Mouse (Mus musculus) liver, embryonic 16.5 days (tissue): Measurements from ENCODE around the gene Trim8. TPM values are rescaled to one million over a fixed set of nuclear protein-coding genes. Genes with fewer than 3 reads are reported as not detected.

Experiments used
- ATAC-seq: fragments of 200-750 bp; cut with Nextera tagmentation; 2 replicates; pipeline ENCODE4 v1.8.0; 2017; ENCODE audit warnings: low read depth, mild to moderate bottlenecking, moderate number of reproducible peaks, moderate library complexity
- H3K27ac ChIP-seq: fragments of 300-500 bp; sonication (generic); 2 replicates; pipeline ENCODE4 v1.5.1; 2014; ENCODE audit warnings: mild to moderate bottlenecking, low read length
- H3K27me3 ChIP-seq: fragments of 300-500 bp; sonication (generic); 2 replicates; pipeline ENCODE4 v1.6.1; 2014; ENCODE audit warnings: low read depth, low read length, mixed read lengths; ENCODE audit not compliant: control insufficient read depth, insufficient read depth
- H3K36me3 ChIP-seq: fragments of 300-500 bp; sonication (generic); 2 replicates; pipeline ENCODE4 v1.6.1; 2014; ENCODE audit warnings: mild to moderate bottlenecking; ENCODE audit not compliant: control insufficient read depth, insufficient read depth
- H3K4me1 ChIP-seq: fragments of 300-500 bp; sonication (generic); 2 replicates; pipeline ENCODE4 v1.6.1; 2014; ENCODE audit warnings: low read depth, low read length, mixed read lengths; ENCODE audit not compliant: control insufficient read depth
- H3K4me2 ChIP-seq: fragments of 300-500 bp; sonication (generic); 2 replicates; pipeline ENCODE4 v1.6.1; 2014; ENCODE audit warnings: low read depth, low read length, mixed read lengths
- H3K4me3 ChIP-seq: fragments of 300-500 bp; sonication (generic); 2 replicates; pipeline ENCODE4 v1.5.1; 2014; ENCODE audit warnings: low read depth, mild to moderate bottlenecking, low read length
- H3K9ac ChIP-seq: fragments of 300-500 bp; sonication (generic); 2 replicates; pipeline ENCODE4 v1.6.1; 2014; ENCODE audit warnings: low read depth, low read length
- H3K9me3 ChIP-seq: fragments of 300-500 bp; sonication (generic); replicated peaks from 2 replicates; pipeline ENCODE4 v1.6.1; 2016; ENCODE audit warnings: low read length; ENCODE audit not compliant: control insufficient read depth
- WGBS: fragments of 180-500 bp; shearing (Covaris S2); extraction: QIAGEN DNeasy Blood & Tissue Kit; methylation state at CpG from one replicate; pipeline ENCODE4 v1.1.7; 2014; ENCODE audit not compliant: insufficient replicate concordance; 5-methylcytosine and 5-hydroxymethylcytosine counted together
- polyA plus RNA-seq: library from polyadenylated mRNA; unstranded; fragments of >200 nt; fragmentation: Nextera tagmentation; extraction: Ambion mirVana; gene quantifications from 2 replicates; pipeline ENCODE4 v1.2.1, GENCODE M21; 2015

Gene Trim8
- polyA plus RNA-seq, 1 experiment from 2014 or later, result 10.5 TPM

GRCm38 (mm10) chr19:46522433-46523044 lies 21.0 kb downstream of the Trim8 start:
- Histone ChIP-seq H3K4me3 (no peak overlapping the region), H3K27ac (no peak overlapping the region)

GRCm38 (mm10) chr19:46523131-46523479 lies 21.6 kb downstream of the Trim8 start:
- Histone ChIP-seq H3K9me3 (no peaks in the 10 kb centered on the region), H3K36me3 (no peaks in the 10 kb centered on the region), H3K9ac (no peak overlapping the region), H3K4me3 (no peak overlapping the region), H3K4me1 (peaks cover 39% of the 10 kb centered on the region), H3K27me3 (peaks cover 23% of the 10 kb centered on the region), H3K27ac (no peak overlapping the region), H3K4me2 (no peak overlapping the region; the same call in 1 of the 2 replicates)
- no peak for ATAC-seq

More at GRCm38 (mm10) chr19:46522433-46523044, 21.0 kb downstream of the Trim8 start:
- no peak for ATAC-seq
- 0 out of 2 replicates have a peak overlapping the region, but pooled peaks have one; percentile 28 for H3K4me2 ChIP-seq
- H3K9ac ChIP-seq, result no peak overlapping the region
- H3K4me1 ChIP-seq, result peaks cover 41% of the 10 kb centered on the region
- H3K27me3 ChIP-seq, result peaks cover 23% of the 10 kb centered on the region
- H3K36me3 ChIP-seq, result no peaks in the 10 kb centered on the region
- WGBS, result 11% methylated on average over 15 of the region's 15 CpGs
- no peaks in the 10 kb centered on the region for H3K9me3 ChIP-seq

GRCm38 (mm10) chr19:46523480-46524151 lies 22.1 kb downstream of the Trim8 start:
- no peak overlapping the region; the same call in 1 of the 2 replicates for H3K27ac ChIP-seq
- H3K4me1 ChIP-seq, result peaks cover 39% of the 10 kb centered on the region
- 18% methylated on average over 20 of the region's 20 CpGs for WGBS
- no peaks in the 10 kb centered on the region for H3K9me3 ChIP-seq
- H3K36me3 ChIP-seq, result no peaks in the 10 kb centered on the region
- no peak overlapping the region for H3K4me3 ChIP-seq
- 0 out of 2 replicates have a peak overlapping the region, but pooled peaks have one; percentile 17 for H3K9ac ChIP-seq
- ATAC-seq, result no peak
- H3K27me3 ChIP-seq, result peaks cover 23% of the 10 kb centered on the region
- H3K4me2 ChIP-seq, result peak overlapping the region; percentile 38

- 0 out of 2 replicates have a peak overlapping the region, but pooled peaks have one; percentile 17 for H3K9ac ChIP-seq
- peak overlapping the region; percentile 38 for H3K4me2 ChIP-seq
- WGBS, result 21% methylated on average over 6 of the region's 6 CpGs
- H3K4me3 ChIP-seq, result no peak overlapping the region
- H3K4me1 ChIP-seq, result peaks cover 41% of the 10 kb centered on the region
- no peaks in the 10 kb centered on the region for H3K36me3 ChIP-seq
- no peak for ATAC-seq
- no peaks in the 10 kb centered on the region for H3K9me3 ChIP-seq
- H3K27me3 ChIP-seq, result peaks cover 23% of the 10 kb centered on the region
- no peak overlapping the region; the same call in 1 of the 2 replicates for H3K27ac ChIP-seq
Measured at GRCm38 (mm10) chr19:46524152-46524544, 22.6 kb downstream of the Trim8 start.

- H3K9me3 ChIP-seq, result no peaks in the 10 kb centered on the region
- no peak overlapping the region for H3K9ac ChIP-seq
- no peak overlapping the region for H3K4me3 ChIP-seq
- no peaks in the 10 kb centered on the region for H3K36me3 ChIP-seq
- peak; percentile 33 for ATAC-seq
- WGBS, result 31% methylated on average over 13 of the region's 14 CpGs
- H3K4me1 ChIP-seq, result peaks cover 47% of the 10 kb centered on the region
- no peak overlapping the region for H3K27ac ChIP-seq
- peak overlapping the region; percentile 38 for H3K4me2 ChIP-seq
- H3K27me3 ChIP-seq, result peaks cover 23% of the 10 kb centered on the region
Measured at GRCm38 (mm10) chr19:46524601-46525321, 23.3 kb downstream of the Trim8 start.

- no peak for ATAC-seq
- WGBS, result 76% methylated on average over 10 of the region's 10 CpGs
- Histone ChIP-seq H3K4me2 (no peak overlapping the region), H3K4me1 (peaks cover 51% of the 10 kb centered on the region), H3K9me3 (no peaks in the 10 kb centered on the region), H3K4me3 (no peak overlapping the region), H3K9ac (no peak overlapping the region), H3K27ac (no peak overlapping the region), H3K36me3 (no peaks in the 10 kb centered on the region), H3K27me3 (peaks cover 23% of the 10 kb centered on the region)
Measured at GRCm38 (mm10) chr19:46525691-46526631, 24.5 kb downstream of the Trim8 start.

- Histone ChIP-seq H3K9ac (peak overlapping the region; percentile 35; the same call in 1 of the 2 replicates), H3K4me1 (peaks cover 64% of the 10 kb centered on the region), H3K27ac (no peak overlapping the region), H3K27me3 (peaks cover 20% of the 10 kb centered on the region), H3K36me3 (no peaks in the 10 kb centered on the region), H3K4me3 (peak overlapping the region; percentile 23), H3K9me3 (no peaks in the 10 kb centered on the region), H3K4me2 (peak overlapping the region; percentile 67)
- no peak for ATAC-seq
- WGBS, result 36% methylated on average over 17 of the region's 17 CpGs
Measured at GRCm38 (mm10) chr19:46527632-46528528, 26.4 kb downstream of the Trim8 start.
